Mouse (Mus musculus): ENCODE results near the gene Parva.

Parva gene

DNA sequence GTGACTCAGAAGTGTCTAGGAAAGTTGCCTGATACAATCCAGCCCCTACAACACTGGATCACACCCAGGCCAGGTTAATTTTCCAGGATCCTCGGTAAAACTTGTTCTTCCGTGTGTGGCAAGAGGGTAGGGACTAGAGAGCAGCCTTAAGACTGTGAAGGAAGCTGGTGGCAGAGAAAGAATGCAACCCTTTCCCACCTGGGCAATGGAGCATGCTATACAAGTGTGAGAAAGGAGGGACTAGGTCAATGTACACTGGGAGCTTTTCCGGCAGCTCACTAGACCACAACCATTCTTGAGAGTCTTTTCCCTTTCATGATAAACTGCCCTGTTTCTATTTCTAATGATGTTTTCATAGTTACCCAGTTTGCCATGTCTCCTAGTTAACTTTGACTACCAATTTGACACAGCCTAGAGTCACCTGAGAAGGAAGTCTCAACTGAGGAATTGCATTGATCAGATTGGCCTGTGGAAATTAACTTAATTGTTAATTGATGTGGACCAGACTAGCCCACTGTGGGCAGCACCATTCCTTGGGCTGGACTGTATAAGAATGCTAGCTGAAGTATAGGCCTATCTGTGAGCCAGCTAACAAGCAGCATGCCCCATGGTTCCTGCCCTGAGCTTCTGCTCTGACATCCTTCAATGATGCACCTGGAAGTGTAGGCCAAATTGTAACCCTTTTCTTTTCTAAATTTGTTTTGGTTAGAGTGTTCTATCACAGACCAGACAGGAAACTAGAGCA lies 186.9 kb downstream of the Parva start:
- DNase-seq: peak; percentile 52

DNA sequence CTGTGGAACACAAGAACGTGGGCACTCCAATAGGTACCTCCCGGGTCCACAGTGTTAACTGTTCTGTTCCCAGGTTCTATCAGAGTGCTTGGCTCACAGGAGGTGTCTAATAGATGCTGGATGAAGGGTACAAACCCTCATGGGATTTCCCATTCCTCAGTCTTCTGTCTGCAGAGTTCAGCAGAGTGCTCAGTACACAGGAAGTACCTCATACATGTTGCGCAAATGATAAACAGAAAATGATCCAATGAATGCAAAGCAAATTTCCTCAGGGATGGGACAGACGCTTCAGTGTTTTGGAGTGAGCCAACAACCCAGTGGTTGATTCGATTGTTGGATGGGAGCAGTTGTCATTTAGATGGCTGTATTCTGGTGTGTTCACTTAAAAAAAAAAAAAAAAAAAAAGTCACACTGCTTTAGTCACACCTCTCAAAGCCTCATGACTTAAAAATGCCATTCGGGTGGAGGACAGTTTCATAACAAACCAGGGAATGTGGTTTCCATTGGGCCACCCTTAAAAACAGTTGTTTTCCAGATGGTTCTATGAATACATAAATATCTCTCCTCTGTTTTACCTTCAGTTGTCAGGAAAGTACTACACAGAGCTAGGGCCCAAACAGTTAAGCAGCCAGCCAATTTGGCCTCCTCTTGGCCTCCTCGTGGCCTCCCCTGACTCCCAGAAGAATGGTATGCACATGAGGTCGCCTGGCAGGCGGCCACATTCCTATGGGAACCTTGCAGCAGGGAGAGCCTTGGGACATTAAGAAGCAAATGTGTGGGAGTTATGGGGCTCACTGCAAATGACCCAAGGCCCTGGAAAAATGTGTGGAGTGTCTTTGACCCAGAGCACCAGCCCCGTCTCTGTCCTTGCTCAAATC lies 187.7 kb downstream of the Parva start:
- peak; percentile 90 for DNase-seq

DNA sequence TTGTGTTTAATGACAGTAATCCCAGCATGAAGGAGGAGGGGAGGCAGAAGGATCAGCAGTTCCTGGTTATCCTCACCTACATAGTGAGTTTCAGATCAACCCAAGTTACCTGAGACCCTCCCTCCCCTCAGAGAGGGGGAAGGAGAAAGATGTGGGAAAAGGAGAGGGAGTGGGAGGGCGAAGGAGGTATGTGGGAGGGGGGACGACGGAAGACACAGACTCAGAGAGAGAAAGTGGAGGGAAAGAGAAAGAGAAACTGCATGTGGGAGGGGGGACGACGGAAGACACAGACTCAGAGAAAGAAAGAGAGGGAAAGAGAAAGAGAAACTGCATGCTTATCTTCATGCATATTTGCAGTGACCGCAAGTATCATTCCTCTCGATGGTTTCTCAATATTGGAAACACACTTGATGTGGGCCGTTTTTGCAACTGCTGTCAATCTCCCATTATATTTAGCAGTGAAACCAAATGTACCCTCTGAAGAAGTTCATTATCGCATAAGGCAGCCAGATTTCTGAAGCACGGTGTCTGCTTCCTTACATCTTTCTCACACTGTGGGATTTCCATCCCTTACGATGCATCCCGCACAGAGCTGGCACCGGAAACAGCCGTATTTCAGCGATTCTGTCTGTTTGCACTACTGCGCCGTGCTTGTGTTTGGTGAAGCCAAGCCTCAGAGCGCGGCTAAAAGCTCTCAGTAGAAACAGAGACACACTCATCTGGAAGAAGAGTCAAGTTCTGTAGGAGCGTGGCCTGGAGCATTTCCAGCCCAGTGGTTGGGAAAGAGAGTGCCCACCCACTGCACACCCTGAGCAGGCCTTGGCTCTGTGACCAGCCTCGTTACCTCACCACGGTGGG lies 193.2 kb downstream of the Parva start:
- peak; percentile 17 for DNase-seq

GRCm38 (mm10) chr7:112627481-112627880 lies 200.2 kb downstream of the Parva start:
- DNase-seq: no peak

DNA sequence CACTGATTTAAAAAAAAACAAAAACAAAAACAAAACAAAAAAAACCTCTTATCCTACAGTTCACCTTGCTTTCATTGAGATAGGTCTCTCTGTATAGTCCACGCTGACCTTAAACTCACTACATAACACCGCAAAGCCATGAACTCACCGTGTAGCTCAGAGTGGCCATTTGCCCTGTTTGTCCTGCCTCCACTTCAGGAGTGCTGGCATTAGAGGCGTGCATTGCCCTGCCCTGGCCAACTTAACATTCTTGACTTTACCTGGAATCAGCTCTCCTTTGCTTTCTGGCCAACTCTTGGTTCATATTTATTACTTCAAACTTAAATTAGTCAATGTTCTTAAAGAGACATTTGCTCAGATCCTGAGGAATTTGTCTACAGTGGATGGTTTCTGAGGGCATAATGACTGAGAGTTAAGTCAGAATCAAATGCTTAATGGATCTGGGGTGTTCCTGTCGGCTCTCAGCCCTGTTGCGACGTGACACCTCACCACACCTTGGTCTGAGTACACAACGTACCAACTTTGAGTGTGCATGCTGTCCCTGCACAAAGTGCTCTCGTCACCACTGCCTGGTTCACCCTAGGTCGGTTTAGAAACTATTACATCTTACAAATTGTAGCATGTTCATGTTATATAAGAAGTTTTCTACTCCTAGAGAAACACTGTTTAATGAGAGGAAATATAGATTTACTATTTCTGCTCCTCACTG lies 207.4 kb downstream of the Parva start:
- DNase-seq: no peak

DNA sequence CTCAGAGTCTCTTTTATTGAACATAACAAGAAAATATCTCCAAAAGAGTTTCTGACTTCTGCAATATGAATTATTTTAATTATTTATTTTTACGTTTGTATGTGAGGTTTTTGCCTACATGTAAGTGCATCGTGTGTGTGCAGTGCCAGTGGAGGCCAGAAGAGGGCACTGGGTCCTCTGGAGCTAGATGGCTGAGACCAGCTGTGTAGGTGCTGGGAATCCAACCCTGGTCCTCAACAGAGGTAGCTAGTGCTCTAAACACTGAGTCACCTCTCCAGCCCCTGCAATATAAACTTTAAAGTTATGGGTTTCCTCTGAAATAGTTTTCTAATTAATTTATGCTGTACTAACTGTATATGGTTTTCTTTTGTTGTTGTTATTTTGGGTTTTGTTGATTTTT lies 208.6 kb downstream of the Parva start:
- DNase-seq: no peak

Measured in kidney, postnatal 14 days (tissue).